Mouse (Mus musculus): ENCODE measurements at regions not wholly inside any gene's neighbourhood (a gene's known extent, or its start where the extent isn't known, plus 50 kb on each side); places are given as distances from the start of the nearest gene placed in this dataset.

GRCm38 (mm10) chr4:12620756-12621270, 449.0 kb upstream of the Fam92a start:
- DNase-seq = no peak

- DNase-seq = no peak
Observed at GRCm38 (mm10) chr4:12620059-12620755, 448.4 kb upstream of the Fam92a start.

- no peak for DNase-seq
Observed at GRCm38 (mm10) chr4:12616665-12617064, 444.9 kb upstream of the Fam92a start.

GRCm38 (mm10) chr4:12611511-12611910, 439.7 kb upstream of the Fam92a start:
- DNase-seq = no peak

- no peak for DNase-seq
Observed at GRCm38 (mm10) chr4:12601165-12601919, 429.5 kb upstream of the Fam92a start.

GRCm38 (mm10) chr4:12595801-12596515, 424.1 kb upstream of the Fam92a start:
- DNase-seq = no peak

- no peak for DNase-seq
Observed at GRCm38 (mm10) chr4:12592973-12593372, 421.2 kb upstream of the Fam92a start.

- no peak for DNase-seq
Observed at GRCm38 (mm10) chr4:12578102-12578501, 406.3 kb upstream of the Fam92a start.

GRCm38 (mm10) chr4:12571881-12572280, 400.1 kb upstream of the Fam92a start:
- peak; percentile 41 for DNase-seq

- DNase-seq = no peak
Observed at GRCm38 (mm10) chr4:12570689-12571088, 398.9 kb upstream of the Fam92a start.

- no peak for DNase-seq
Observed at GRCm38 (mm10) chr4:12567643-12568042, 395.8 kb upstream of the Fam92a start.

- peak; percentile 48 for DNase-seq
Observed at GRCm38 (mm10) chr4:12563016-12563415, 391.2 kb upstream of the Fam92a start.

GRCm38 (mm10) chr4:12560546-12560945, 388.7 kb upstream of the Fam92a start:
- no peak for DNase-seq

GRCm38 (mm10) chr4:12560015-12560414, 388.2 kb upstream of the Fam92a start:
- no peak for DNase-seq

- DNase-seq = no peak
Observed at GRCm38 (mm10) chr4:12557105-12557504, 385.3 kb upstream of the Fam92a start.

GRCm38 (mm10) chr4:12549265-12549664, 377.4 kb upstream of the Fam92a start:
- DNase-seq = no peak

- no peak for DNase-seq
Observed at GRCm38 (mm10) chr4:12543906-12544305, 372.1 kb upstream of the Fam92a start.

- no peak for DNase-seq
Observed at GRCm38 (mm10) chr4:12541508-12541907, 369.7 kb upstream of the Fam92a start.

GRCm38 (mm10) chr4:12539184-12539791, 367.5 kb upstream of the Fam92a start:
- DNase-seq = no peak

GRCm38 (mm10) chr4:12538694-12539121, 366.9 kb upstream of the Fam92a start:
- DNase-seq = peak; percentile 50

GRCm38 (mm10) chr4:12538043-12538442, 366.2 kb upstream of the Fam92a start:
- no peak for DNase-seq

GRCm38 (mm10) chr4:12534151-12534550, 362.3 kb upstream of the Fam92a start:
- no peak for DNase-seq

GRCm38 (mm10) chr4:12532961-12533360, 361.1 kb upstream of the Fam92a start:
- DNase-seq = no peak

Data from lung, postnatal 14 days (tissue).